Mouse (Mus musculus): ENCODE data around the gene Kntc1. TPM values are rescaled to one million over a fixed set of nuclear protein-coding genes. Genes with fewer than 3 reads are reported as not detected.

The Kntc1 gene
- polyA plus RNA-seq, 1 experiment from 2014 or later: 12.9 TPM

DNA sequence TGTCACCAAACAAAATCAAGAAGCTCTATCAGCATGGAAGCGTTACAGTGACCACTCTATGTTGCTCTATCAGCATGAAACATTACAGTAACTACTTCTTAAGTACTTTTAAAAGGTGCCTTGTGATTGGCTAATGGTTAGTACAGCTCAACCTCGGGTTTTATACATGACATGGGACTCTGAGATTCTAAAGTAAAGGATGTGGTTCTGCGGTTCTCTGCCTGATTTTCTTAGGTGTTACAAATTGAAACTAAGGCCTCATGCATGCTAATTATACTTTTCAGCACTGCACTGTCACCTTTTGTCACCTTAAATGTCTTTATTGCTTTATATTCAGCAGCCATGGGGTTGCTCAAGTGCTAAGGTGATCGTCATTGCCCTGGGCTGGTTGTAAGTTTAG, 32.3 kb downstream of the Kntc1 start:
- no peak overlapping the region for H3K4me2 ChIP-seq (ENCODE audit: low read length)
- WGBS: 93% methylated on average over 4 of the region's 4 CpGs
- DNase-seq (ENCODE audit: low spot score): no peak
- peaks cover 77% of the 10 kb centered on the region for H3K36me3 ChIP-seq (ENCODE audit: control insufficient read depth, insufficient read depth, low read length)
- ATAC-seq: no peak
- H3K4me3 ChIP-seq (ENCODE audit: low read depth, low read length): no peak overlapping the region
- H3K9me3 ChIP-seq (replicated peaks; ENCODE audit: control insufficient read depth, low read length): no peaks in the 10 kb centered on the region
- no peak overlapping the region for H3K27ac ChIP-seq (ENCODE audit: low read depth, low read length)
- no peaks in the 10 kb centered on the region for H3K27me3 ChIP-seq (replicated peaks; ENCODE audit: control insufficient read depth, insufficient read depth, low read length)
- no peak overlapping the region for H3K9ac ChIP-seq (ENCODE audit: low read length)
- no peaks in the 10 kb centered on the region for H3K4me1 ChIP-seq (ENCODE audit: control insufficient read depth, insufficient read depth, low read length)

DNA sequence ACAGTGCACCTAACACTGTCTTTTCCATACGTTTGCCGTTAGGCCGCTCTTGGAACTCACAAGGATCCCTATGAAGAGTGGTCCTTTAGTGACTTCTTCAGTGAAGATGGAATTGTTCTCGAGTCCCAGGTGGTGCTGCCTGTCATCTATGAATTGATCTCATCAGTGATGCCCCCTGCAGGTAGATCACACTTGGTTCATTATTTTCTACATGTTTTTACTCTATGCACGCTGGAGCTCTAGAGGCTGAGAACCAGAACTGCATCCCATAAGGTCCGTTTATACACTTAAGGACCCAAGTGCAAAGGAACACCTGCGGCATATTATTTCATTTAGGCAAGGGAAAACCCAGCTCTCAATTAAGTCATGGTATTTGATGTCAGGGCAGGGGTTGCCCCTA, 39.5 kb downstream of the Kntc1 start:
- Histone ChIP-seq H3K4me1 (ENCODE audit: control insufficient read depth, insufficient read depth, low read length) (no peaks in the 10 kb centered on the region), H3K27me3 (replicated peaks; ENCODE audit: control insufficient read depth, insufficient read depth, low read length) (no peaks in the 10 kb centered on the region), H3K4me2 (ENCODE audit: low read length) (no peak overlapping the region), H3K4me3 (ENCODE audit: low read depth, low read length) (no peak overlapping the region), H3K36me3 (ENCODE audit: control insufficient read depth, insufficient read depth, low read length) (peaks cover 71% of the 10 kb centered on the region), H3K9ac (ENCODE audit: low read length) (no peak overlapping the region), H3K27ac (ENCODE audit: low read depth, low read length) (no peak overlapping the region), H3K9me3 (replicated peaks; ENCODE audit: control insufficient read depth, low read length) (no peaks in the 10 kb centered on the region)
- DNase-seq (ENCODE audit: low spot score): no peak
- ATAC-seq: no peak
- 92% methylated on average over 7 of the region's 7 CpGs for WGBS

DNA sequence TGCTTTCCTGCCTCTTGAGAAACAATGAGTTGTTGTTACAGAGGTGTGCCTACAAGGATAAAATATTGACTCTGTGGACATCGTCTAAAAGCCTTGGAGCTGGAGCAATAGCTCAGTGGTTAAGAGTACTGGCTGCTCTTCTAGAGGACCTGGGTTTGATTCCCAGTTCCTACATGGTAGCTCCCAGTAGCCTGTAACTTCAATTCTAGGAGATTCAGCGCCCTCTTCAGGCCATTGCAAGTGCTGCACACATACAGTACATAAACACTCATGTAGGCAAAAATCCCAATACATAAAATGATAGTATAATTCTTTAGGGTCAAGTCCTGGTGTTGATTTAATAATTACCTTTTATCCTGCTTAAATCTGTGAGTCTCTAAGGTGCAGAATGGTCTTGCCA, 43.6 kb downstream of the Kntc1 start:
- no peaks in the 10 kb centered on the region for H3K27me3 ChIP-seq (replicated peaks; ENCODE audit: control insufficient read depth, insufficient read depth, low read length)
- H3K4me3 ChIP-seq (ENCODE audit: low read depth, low read length): no peak overlapping the region
- 85% methylated on average over 2 of the region's 2 CpGs for whole genome bisulfite sequencing
- no peak overlapping the region for H3K9ac ChIP-seq (ENCODE audit: low read length)
- H3K27ac ChIP-seq (ENCODE audit: low read depth, low read length): no peak overlapping the region
- ATAC-seq (no peak), DNase-seq (ENCODE audit: low spot score) (no peak)
- peaks cover 68% of the 10 kb centered on the region for H3K36me3 ChIP-seq (ENCODE audit: control insufficient read depth, insufficient read depth, low read length)
- H3K4me1 ChIP-seq (ENCODE audit: control insufficient read depth, insufficient read depth, low read length): no peaks in the 10 kb centered on the region
- no peaks in the 10 kb centered on the region for H3K9me3 ChIP-seq (replicated peaks; ENCODE audit: control insufficient read depth, low read length)
- H3K4me2 ChIP-seq (ENCODE audit: low read length): no peak overlapping the region

DNA sequence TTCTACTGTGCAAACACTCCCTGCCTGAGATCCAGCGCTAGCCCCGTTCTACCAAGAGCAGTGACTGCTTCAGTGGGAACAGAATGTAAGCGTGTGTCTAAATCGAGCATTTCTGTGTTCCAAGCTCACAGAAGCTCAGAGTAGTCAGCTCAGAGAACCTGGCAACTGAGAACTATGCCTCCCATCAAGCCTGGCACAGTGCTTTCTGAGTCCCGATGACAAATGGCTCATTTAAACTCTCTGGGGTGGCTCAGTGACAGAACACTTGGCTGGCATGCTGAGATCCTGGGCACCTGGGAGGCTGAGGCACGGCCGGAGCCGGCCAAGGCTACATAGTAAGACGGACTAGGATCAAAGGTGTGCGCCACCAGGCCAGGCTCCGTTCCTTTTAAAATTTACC, 56.8 kb downstream of the Kntc1 start:
- H3K27me3 ChIP-seq (replicated peaks; ENCODE audit: control insufficient read depth, insufficient read depth, low read length): no peaks in the 10 kb centered on the region
- no peak overlapping the region for H3K27ac ChIP-seq (ENCODE audit: low read depth, low read length)
- ATAC-seq (no peak), DNase-seq (ENCODE audit: low spot score) (peak; percentile 8)
- peaks cover 59% of the 10 kb centered on the region for H3K36me3 ChIP-seq (ENCODE audit: control insufficient read depth, insufficient read depth, low read length)
- H3K4me3 ChIP-seq (ENCODE audit: low read depth, low read length): no peak overlapping the region
- no peaks in the 10 kb centered on the region for H3K9me3 ChIP-seq (replicated peaks; ENCODE audit: control insufficient read depth, low read length)
- WGBS: 91% methylated on average over 11 of the region's 11 CpGs
- no peaks in the 10 kb centered on the region for H3K4me1 ChIP-seq (ENCODE audit: control insufficient read depth, insufficient read depth, low read length)
- H3K9ac ChIP-seq (ENCODE audit: low read length): no peak overlapping the region
- no peak overlapping the region for H3K4me2 ChIP-seq (ENCODE audit: low read length)

DNA sequence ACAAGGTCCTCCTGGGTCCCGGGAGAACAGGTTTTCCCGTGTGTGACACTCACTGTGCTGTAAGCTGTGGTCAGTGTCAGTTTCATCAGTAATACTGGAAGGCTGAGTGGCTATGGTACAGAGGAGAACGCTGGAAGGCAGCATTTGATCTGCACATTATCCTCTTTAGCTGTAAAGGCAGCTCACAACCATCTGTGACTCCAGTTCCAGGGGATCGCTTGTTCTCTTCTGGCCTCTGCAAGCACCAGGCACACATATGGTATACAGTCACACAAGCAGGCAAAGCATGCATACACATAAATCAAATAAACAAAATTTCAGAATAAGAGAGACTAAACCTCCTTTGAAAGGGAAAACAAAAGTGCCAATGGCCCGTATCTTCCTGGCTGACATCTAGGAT, 59.0 kb downstream of the Kntc1 start:
- H3K9ac ChIP-seq (ENCODE audit: low read length): no peak overlapping the region
- no peak overlapping the region for H3K4me2 ChIP-seq (ENCODE audit: low read length)
- no peak overlapping the region for H3K27ac ChIP-seq (ENCODE audit: low read depth, low read length)
- WGBS: 90% methylated on average over 5 of the region's 5 CpGs
- no peaks in the 10 kb centered on the region for H3K27me3 ChIP-seq (replicated peaks; ENCODE audit: control insufficient read depth, insufficient read depth, low read length)
- H3K36me3 ChIP-seq (ENCODE audit: control insufficient read depth, insufficient read depth, low read length): peaks cover 46% of the 10 kb centered on the region
- no peaks in the 10 kb centered on the region for H3K4me1 ChIP-seq (ENCODE audit: control insufficient read depth, insufficient read depth, low read length)
- DNase-seq (ENCODE audit: low spot score) (no peak), ATAC-seq (no peak)
- H3K4me3 ChIP-seq (ENCODE audit: low read depth, low read length): no peak overlapping the region
- no peaks in the 10 kb centered on the region for H3K9me3 ChIP-seq (replicated peaks; ENCODE audit: control insufficient read depth, low read length)

DNA sequence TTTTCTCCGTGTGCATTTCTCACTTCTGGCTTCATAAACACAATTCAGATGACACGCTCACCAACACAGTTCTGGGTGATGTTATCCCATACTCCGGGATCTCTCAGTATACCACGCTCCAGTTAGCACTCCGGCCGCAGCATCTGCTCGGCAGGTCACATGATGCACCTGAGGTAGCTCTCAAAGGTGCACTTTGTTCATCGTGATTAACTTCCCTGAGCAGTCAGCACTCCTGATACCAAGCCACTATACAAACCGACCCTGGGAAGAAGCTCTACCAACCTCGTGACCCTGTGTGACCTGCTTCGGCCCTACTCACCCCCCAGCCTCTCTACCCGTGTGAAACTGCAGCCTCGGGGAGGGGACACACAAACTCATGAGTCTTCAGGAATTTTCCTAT, 59.6 kb downstream of the Kntc1 start:
- H3K27ac ChIP-seq (ENCODE audit: low read depth, low read length): no peak overlapping the region
- 90% methylated on average over 13 of the region's 13 CpGs for WGBS
- H3K4me3 ChIP-seq (ENCODE audit: low read depth, low read length): no peak overlapping the region
- H3K4me2 ChIP-seq (ENCODE audit: low read length): no peak overlapping the region
- no peak overlapping the region for H3K9ac ChIP-seq (ENCODE audit: low read length)
- no peaks in the 10 kb centered on the region for H3K27me3 ChIP-seq (replicated peaks; ENCODE audit: control insufficient read depth, insufficient read depth, low read length)
- ATAC-seq: no peak
- H3K9me3 ChIP-seq (replicated peaks; ENCODE audit: control insufficient read depth, low read length): no peaks in the 10 kb centered on the region
- peaks cover 44% of the 10 kb centered on the region for H3K36me3 ChIP-seq (ENCODE audit: control insufficient read depth, insufficient read depth, low read length)
- H3K4me1 ChIP-seq (ENCODE audit: control insufficient read depth, insufficient read depth, low read length): no peaks in the 10 kb centered on the region
- DNase-seq (ENCODE audit: low spot score): no peak

DNA sequence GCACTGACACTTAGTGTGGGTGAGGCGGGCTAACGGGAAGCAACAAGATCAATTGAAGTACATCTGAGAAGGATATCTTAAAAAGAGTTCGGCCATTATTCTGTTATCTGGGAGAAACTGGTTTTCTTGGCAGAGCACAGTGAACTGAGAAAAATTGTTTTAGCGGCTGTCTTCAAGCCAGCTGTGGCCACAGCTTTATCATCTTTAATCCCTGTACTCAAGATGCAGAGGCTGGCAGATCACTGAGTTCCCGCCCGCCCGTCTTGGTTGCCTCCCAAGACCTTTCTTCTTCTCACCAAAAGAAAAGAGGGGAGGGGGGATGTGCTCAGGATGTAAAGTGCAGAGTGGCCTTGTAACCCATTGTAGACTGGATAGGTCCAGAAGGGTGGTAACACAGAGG, 67.4 kb downstream of the Kntc1 start:
- DNase-seq (ENCODE audit: low spot score): no peak

DNA sequence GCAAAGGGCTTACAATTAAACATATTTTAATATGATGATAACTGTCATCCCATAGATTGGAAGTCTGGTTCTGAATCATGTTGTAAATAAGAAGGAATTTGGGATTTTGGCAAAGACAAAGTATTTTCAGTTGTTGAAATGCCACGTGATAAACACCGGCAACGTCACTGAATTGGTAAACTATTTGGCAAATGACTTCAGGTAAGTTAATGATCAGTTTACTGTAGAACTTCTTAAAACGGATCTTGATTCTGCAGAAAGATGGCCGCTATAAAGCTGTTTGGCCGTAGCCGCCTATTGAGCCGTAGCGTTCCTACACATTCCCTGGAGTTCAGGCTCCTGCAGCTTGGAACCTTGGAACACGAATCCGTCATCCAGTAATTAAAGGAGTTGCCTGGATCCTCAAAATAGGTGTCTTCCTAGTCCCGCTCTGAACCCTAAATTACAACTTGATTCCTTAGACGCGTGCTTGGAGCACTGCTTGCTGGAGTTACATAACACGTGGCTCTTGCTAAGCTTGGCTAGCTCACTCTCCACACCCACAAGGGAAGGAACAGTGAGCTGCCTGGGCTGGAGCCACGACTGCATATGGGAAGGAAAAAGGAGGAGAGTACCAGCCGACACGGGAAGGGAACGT, 69.5 kb downstream of the Kntc1 start:
- DNase-seq (ENCODE audit: low spot score) (no peak), ATAC-seq (no peak)
- Histone ChIP-seq H3K4me3 (ENCODE audit: low read depth, low read length) (no peak overlapping the region), H3K9me3 (replicated peaks; ENCODE audit: control insufficient read depth, low read length) (no peaks in the 10 kb centered on the region), H3K27ac (ENCODE audit: low read depth, low read length) (no peak overlapping the region), H3K4me2 (ENCODE audit: low read length) (no peak overlapping the region), H3K4me1 (ENCODE audit: control insufficient read depth, insufficient read depth, low read length) (no peaks in the 10 kb centered on the region), H3K27me3 (replicated peaks; ENCODE audit: control insufficient read depth, insufficient read depth, low read length) (no peaks in the 10 kb centered on the region), H3K36me3 (ENCODE audit: control insufficient read depth, insufficient read depth, low read length) (peaks cover 46% of the 10 kb centered on the region), H3K9ac (ENCODE audit: low read length) (no peak overlapping the region)
- 94% methylated on average over 19 of the region's 19 CpGs for whole genome bisulfite sequencing

More for the DNA sequence above, 67.4 kb downstream of the Kntc1 start:
- ATAC-seq: no peak
- no peak overlapping the region for H3K9ac ChIP-seq (ENCODE audit: low read length)
- no peaks in the 10 kb centered on the region for H3K27me3 ChIP-seq (replicated peaks; ENCODE audit: control insufficient read depth, insufficient read depth, low read length)
- H3K36me3 ChIP-seq (ENCODE audit: control insufficient read depth, insufficient read depth, low read length): peaks cover 54% of the 10 kb centered on the region
- no peak overlapping the region for H3K27ac ChIP-seq (ENCODE audit: low read depth, low read length)
- no peaks in the 10 kb centered on the region for H3K4me1 ChIP-seq (ENCODE audit: control insufficient read depth, insufficient read depth, low read length)
- no peak overlapping the region for H3K4me2 ChIP-seq (ENCODE audit: low read length)
- no peak overlapping the region for H3K4me3 ChIP-seq (ENCODE audit: low read depth, low read length)
- WGBS: 85% methylated on average over 7 of the region's 7 CpGs
- no peaks in the 10 kb centered on the region for H3K9me3 ChIP-seq (replicated peaks; ENCODE audit: control insufficient read depth, low read length)

DNA sequence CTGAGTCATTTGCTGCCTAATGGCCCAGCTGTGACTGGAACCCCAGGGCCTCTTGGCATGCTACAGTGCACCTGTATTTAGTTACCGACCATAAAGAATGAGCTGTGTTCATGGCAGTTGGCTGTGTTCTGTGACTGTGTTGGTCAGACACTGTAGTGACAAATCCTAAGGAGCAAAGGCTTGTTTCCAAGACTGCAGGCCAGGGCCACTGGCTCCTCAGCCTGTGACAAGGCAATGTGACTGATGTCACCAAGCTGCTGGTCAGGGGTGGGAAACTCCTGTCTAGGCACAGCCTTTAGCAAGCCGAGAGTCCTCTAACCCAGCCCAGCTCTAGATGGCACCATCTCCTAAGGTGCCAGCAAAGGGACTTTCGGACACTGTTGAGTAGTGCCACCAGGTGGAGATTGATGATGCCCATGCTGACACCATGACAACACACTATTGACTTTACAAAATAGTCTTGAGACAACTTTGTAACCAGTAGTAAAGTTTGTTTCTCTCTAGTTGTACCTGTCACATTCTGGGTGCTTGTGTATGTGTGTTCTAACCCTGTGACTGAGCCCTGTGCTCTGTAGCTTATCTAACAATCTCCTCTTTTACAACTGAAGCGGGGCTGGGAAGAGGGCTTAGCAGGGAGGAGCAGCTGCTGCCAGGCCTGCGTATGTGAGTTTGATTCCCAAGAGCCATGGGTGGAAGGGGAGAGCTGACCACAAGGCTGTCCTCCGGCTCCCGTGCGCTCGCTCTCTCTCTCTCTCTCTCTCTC, 71.2 kb downstream of the Kntc1 start:
- H3K36me3 ChIP-seq (ENCODE audit: control insufficient read depth, insufficient read depth, low read length): peaks cover 36% of the 10 kb centered on the region
- WGBS: 93% methylated on average over 9 of the region's 9 CpGs
- no peaks in the 10 kb centered on the region for H3K4me1 ChIP-seq (ENCODE audit: control insufficient read depth, insufficient read depth, low read length)
- DNase-seq (ENCODE audit: low spot score) (no peak), ATAC-seq (no peak)
- H3K9me3 ChIP-seq (replicated peaks; ENCODE audit: control insufficient read depth, low read length): no peaks in the 10 kb centered on the region
- H3K4me3 ChIP-seq (ENCODE audit: low read depth, low read length): no peak overlapping the region
- H3K9ac ChIP-seq (ENCODE audit: low read length): no peak overlapping the region
- no peak overlapping the region for H3K27ac ChIP-seq (ENCODE audit: low read depth, low read length)
- no peaks in the 10 kb centered on the region for H3K27me3 ChIP-seq (replicated peaks; ENCODE audit: control insufficient read depth, insufficient read depth, low read length)
- no peak overlapping the region for H3K4me2 ChIP-seq (ENCODE audit: low read length)

Measured in forebrain, embryonic 14.5 days (tissue).